Mouse (Mus musculus) spleen, adult 12 weeks (tissue): ENCODE measurements around the gene U2af1l4.

ENCODE experiments used
- DNase-seq: peaks from one replicate; pipeline ENCODE4 v3.0.0; 2022; ENCODE audit warnings: low spot score

The U2af1l4 gene

DNA sequence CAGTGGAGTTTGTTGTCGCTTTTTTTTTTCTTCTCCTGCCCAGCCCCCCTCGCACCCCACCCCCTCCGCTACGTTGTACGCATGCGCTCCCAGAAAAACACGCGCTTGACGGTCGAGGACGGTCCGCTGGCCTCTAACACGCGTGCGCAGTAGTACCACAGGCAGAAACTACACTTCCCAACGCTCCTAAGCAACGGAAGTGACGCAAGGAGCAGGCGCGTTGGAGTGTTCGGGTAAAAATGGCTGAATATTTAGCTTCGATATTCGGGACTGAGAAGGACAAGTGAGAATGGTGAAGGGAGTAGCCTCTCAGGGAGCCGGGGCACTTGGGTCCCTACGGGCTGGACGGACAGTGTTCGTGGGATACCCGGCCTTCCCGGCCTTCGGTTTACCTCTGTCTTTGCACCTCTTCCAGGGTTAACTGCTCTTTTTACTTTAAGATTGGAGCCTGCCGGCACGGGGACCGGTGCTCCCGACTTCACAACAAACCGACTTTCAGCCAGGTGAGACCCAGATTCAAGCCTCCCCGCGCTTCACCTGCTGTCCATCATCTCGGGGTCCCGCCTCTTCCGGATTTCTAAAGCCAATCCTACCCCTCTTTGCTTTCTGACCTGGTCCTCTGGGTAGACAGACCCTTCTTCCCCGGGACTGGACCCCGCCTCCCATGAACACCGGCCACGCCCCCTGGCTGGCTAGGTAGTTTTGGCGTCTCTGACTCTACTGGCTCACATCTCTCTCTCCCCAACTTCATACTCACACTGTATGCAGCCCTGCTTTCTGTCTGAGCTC, at the start of gene U2af1l4, which contains the start of the genes Gm49396 and Psenen:
U2af1l4 (plus strand) TSS at position 185 of the 789 bp plus-strand sequence.
Gm49396 (plus strand) TSS at position 228 of the 789 bp plus-strand sequence.
Psenen (minus strand) TSS at position 511 of the 789 bp plus-strand sequence.
- peak; percentile 86 for DNase-seq

DNA sequence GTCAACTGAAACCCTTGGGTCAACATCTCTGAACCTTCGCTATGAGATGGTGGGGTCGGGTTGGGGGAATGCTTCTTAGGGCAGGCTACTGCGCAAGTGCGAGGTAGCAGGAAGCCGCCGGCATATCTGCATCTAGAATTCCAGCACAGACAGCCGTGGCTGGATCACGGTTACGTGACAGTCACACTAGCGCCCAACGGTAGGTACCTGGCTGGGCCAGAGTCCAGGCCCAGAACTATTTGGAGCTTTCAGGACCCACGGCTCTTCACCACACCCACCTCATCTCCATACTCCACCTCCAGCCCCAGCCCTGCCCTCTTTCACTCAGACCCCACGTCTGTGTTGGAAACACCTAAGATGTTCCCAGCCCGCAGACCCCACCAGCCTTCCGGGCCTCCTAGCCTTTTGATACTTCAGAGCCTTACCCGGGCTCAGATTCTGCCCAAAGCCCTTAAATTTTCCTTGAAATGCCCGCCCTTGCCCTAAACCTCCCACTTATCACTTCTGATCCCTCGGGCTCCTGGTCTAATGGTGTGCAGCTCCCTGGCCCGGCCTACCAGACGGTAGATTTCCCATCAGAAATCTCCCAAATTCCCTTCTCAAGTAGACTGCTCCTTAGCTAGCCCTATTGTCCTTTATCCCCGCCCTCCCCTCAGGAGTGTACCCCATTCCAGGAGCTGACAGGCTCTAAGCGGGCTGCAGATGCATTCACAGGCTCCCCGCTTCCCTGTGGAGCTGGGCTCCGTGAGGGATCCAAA, 47.9 kb upstream of the U2af1l4 start:
- no peak for DNase-seq

DNA sequence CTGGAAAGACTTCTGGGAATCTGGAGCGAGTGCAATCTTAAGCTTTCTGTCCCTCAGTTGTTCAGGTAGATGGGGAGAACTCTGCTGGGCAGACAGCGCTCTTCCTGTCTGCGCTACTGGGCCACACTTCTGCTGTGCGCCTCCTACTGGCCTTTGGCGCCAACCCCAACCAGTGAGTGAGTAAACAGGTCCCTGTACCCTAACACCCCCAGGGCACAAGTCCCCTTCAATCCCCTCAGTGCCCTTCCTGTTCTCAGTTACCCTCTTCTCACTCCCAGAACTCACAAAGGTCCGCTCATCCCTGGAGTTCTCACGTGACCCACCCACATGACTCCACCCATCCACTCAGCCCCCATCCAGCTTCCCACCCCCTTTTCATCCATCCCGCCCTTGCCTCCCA, 44.8 kb upstream of the U2af1l4 start:
- no peak for DNase-seq

DNA sequence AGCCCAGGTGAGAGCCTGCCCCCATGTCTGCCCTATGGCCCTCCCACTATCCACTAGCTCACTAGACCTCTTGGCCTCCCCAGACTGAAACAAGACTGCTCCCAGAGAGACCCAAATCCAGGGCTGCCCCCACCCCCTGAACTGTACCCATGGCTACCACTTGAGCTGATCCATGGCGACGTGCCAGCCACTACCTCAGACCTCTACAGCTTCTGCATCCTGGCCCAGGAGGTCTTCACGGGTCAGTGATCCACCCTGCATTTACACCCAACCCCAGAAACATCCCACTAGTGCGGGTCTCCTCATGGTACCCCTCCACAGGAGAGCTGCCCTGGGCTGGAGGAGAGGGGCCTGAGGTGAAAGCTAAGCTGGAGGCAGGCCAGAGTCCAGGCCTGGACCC, 42.7 kb upstream of the U2af1l4 start:
- no peak for DNase-seq

DNA sequence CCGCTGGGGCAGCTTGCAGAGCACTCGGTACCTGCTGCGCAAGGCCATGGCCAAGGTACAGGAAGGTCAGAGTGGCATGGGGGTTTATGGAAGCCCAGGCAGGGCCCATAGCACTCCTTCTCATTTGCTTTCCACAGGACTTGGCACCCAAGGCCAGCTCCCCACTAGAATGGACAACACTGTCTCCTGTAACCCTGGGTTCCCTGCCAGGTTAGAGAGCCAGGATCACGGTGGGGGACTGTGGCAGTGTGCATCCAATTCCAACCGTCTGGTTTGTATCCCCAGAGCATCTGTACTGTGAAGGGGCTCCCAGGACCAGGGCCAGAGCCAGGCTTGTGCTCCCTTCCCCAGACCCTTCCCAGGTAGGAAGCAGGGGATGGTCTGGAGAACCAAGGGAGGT, 42.2 kb upstream of the U2af1l4 start:
- DNase-seq: no peak

DNA sequence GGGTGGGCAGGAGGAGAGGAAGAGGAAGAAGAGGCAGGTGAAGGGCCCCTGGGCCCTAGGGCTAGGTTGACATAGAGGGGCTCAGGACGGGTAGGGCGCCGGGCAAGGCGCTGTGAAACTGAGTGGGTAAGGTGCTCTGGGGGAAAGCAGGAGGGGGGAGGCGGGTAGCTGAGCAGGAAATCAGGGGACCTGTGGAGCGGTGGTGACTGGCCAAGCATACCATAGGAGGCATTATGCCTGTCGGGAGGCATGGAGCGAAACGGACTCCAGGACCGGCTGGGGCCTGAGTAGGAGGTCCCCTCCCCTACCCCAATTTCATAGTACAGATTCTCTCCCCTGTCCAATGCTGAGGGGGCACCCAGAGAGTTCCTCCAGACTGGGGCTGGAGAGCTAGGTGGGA, 40.2 kb upstream of the U2af1l4 start:
- no peak for DNase-seq

DNA sequence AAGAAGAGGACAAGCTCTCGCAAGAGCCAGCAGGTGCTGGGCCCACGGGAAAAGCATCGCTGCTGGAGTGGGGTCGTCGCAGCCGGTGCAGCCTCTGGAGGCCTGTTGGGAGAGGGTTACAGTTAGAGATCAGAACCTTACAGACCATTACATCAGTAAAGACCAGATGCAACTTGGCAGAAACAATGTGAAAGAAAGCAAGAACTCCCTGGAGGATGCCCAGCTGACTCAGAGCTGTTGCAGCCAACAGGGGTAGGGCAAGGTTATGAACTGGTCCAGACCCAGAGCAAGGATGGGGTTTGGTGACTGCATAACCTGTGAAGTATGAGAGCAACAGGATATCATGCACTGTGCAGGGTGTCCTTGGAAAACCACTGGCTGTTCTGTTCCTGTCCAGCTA, 38.6 kb upstream of the U2af1l4 start:
- no peak for DNase-seq

DNA sequence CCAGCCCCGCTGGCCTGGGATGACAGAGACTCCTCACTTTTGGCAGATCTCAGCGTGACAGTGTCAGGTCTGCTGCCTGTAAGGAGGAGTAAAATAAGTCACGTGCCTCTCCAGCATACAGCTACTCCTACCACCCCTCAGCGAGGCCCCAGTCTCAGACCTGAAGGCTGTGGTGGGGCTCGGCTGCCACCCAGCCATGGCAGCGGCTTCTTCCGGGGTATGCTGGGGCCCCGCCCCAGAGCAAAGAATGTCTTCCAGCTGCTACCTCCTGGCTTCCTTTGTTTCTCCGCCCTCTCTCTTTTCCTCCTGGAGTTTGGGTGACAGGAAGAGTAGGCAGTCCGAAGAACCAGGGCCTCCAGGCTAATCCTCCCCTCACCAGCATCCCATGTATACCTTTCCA, 37.1 kb upstream of the U2af1l4 start:
- DNase-seq: no peak

DNA sequence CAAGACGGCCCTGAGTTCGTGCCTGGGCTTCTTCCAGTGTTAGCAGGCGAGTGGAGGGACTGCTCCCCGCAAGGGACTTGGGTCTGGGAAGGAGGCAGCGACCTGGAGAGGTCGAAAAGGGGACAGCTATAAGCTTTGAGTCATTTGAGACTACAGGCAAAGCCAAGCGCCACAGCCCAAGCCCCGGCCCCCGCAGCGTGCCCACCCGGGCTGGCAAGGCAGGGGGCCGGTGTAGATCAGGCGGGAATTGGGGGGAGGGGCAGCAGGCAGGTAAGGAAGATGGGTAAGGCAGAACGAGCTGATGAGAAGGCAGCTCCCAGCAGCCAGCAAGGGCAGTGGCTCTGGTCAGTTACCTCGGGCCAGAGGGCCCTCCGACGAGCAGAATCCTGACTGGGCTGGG, 36.7 kb upstream of the U2af1l4 start:
- no peak for DNase-seq

DNA sequence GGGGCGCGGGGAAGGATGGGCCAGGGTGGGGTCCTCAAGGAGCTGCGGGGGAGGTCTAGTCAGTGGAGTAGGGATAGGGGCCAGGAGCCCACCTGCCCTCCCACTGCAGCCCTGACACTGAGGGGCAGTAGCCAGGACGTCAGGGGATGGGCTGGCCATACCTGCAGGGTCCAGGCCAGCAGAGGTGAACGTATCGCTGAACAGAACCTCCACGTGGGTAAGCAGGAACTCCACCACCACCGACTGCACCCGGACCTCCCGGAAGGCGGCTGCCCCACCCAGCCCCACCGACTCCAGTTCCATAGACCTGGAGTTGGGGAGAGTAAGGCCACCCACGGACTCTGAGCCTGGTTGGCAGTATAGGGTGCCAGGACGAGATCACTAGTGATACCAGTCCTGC, 36.1 kb upstream of the U2af1l4 start:
- no peak for DNase-seq

DNA sequence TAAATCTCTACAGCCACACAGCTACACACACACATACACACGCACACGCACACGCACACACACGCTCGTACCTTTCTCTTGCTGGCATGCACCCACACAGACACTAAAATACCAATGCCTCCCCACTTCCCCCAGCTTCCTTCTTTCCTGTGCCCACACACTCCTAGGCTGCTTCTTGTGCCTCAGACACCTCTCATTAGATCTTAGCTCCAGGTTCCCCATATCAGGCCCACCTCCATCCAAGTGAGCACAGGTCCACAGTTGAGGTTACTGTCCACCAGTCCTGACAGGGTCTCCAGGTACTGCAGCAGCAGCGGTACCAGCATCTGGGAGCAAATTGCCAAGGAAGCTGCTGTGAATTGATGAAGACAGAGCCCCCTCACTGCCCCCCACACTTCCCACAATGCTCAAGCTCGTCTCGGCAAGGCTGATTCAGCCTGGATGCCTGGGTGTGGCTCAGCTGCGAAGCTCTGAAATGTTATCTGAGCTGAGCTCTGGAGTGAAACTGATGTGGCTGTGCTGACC, 31.7 kb upstream of the U2af1l4 start:
- no peak for DNase-seq

DNA sequence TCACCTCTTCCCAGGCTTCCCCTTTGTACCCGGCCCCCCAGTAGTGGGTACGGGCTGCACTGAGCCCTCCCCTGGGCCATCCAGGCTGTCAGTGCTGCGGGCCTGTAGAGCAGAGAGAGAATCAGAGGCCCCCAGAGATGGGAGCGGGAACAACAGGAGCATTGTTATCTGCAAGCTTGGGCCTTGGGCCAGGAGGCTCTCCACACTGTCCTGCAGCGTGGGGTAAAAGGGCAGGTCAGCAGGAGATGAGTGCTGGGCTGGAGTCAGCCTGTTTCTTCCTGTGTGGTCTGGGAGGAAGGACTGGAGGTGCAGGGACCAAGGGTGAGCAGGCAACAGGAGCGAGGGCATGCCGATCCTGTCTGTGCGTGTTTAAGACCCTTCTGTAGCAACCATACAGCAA, 30.2 kb upstream of the U2af1l4 start:
- DNase-seq: no peak

DNA sequence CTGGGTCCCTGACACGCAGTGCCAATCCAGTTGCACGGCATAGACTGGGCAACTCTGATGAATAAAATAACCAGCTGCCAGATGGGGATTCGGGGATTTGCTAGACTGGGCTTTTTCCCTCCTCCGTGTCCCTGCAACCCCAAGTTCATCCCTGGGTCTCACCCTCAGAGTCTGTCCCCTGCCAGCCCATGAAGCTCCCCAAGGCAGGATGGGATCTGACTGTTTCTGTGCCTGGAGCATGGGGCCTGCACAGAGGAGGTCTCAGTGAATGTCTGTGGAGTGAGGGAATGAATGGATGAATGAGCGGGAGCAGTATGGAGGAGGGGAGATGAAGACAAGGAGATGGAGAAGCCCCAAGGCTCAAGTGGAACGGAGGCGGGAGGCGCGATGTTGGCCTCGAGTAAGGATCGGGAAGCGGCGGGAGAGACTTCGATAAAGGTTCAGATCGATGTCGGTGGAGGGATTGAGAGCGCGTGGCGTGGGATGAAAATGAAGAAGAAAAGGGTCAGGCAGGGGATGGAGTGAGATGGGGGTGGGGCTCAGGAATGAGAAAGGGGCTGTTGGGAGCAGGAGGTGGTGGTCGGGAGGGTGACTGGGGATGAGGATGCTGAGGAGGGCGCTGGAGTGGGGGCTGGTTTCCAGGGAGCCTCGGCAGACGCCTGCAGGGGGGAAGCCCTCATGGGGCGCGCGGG, 29.0 kb upstream of the U2af1l4 start:
- DNase-seq: no peak

DNA sequence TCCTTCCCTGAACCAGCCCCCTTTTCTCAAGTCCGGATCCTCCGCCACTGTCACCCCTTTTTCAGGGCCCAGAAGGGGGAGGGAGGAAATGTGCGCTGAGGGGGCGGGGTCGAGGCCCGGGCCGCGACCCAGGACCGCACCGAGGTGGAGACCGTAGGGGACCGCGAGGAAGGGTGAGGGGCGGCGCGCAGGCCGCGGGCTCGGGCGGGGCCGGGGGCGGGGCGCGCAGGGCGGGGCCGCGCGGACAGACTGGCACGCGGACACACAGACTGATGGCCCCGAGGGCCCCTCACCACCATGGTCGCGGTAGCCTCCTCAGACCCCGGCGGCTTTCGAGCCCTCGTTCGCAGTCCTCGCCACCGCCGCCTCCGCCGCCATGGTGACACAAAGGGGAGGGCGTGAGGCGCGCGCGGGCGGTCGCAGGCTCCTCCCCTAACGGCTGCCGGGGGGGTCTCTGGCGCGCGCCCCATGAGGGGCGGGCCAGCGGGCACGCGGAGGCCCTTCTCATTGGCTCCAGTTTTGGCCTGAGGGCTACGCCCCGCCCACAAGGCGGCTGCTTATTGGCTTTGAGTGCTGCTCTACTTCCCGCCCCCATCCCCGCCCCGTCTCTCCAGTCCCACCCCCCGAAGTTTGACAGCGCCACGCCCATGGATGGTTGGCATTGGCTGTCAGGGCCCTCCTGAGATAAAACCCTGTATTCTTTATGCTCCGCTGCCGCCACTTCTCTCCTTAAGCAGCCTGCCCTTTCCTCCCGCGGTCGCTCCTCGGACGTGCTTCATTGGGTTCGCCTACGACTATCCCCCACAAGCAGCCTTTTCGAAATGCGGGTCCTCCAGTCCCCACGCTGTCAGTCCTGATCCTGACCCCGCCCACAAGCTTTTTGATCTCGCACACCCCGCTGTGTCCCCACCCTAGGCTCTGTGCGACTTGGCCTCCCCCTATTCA, 28.2 kb upstream of the U2af1l4 start, which contains the start of gene Arhgap33:
Arhgap33 (minus strand) TSS at position 428 of the 945 bp plus-strand sequence.
- peak; percentile 91 for DNase-seq

DNA sequence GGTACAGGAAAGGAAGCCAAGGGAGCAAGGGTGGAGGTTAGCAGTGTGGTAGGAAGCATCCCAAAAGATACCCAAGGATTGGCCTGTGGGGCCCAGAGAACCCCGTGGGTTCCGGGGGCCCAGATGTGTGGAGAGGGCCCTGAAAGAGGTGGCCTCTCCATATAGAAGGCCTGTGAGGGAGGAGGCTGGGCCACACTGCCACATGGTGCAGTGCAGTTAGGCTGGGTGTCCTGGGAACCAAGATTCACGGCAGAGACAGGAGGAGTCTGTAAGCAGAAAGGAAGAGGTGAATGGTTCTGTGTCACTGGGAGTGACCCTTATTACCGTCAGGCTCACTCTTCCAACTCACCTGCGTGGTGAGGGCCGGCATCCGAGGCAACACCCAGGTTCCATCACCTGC, 22.5 kb upstream of the U2af1l4 start:
- no peak for DNase-seq

DNA sequence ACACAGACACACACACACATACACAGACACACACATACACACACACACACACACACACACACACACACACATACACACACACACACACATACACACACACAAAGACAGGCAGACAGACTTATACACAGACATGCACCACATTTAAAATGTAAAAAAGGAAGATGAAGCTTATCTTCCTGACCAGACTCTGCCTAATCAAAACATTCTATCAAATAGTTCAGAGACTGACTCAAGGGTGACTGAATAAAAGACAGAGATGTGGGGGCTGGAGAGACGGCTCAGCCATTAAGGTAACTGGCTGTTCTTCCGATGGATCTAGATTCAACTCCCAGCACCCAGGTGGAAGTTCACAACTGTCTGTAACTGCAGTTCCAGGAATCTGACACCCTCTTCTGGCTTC, 18.8 kb upstream of the U2af1l4 start:
- DNase-seq: no peak

DNA sequence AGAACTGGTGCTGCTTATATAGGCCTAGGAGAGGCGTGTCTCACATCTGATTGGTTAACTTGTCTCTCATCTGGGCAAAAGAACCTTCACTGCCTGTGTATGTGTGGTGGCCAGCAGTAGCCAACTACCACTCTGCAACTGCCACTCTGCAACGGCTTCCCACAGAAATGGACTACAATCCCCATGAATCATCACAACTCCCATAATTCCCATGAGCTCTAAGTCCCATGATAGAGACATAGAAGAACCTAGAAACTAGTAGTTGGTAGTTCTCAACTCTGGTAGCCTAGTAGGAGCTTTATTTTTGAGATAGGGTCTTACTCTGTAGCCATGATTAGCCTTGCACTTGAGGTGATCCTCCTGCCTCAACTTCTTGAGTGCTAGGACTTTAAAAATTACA, 13.2 kb upstream of the U2af1l4 start:
- no peak for DNase-seq

DNA sequence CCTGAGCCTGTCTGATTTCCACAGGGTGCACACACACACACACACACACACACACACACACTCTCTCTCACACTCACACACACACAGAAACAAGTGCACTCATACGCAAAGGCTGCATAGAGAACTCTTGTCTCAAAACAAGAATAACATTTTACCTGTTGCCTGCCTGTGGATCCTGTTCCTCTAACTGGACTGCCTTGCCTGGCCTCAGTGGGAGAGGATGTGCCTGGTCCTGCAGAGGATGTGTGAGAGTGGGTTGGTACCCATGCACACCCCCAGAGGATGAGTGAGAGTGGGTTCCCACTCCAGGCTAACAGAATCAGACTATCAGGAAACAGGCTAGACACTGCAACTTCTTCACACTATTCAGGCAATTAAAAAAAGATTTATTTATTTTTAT, 12.5 kb upstream of the U2af1l4 start:
- DNase-seq: no peak

DNA sequence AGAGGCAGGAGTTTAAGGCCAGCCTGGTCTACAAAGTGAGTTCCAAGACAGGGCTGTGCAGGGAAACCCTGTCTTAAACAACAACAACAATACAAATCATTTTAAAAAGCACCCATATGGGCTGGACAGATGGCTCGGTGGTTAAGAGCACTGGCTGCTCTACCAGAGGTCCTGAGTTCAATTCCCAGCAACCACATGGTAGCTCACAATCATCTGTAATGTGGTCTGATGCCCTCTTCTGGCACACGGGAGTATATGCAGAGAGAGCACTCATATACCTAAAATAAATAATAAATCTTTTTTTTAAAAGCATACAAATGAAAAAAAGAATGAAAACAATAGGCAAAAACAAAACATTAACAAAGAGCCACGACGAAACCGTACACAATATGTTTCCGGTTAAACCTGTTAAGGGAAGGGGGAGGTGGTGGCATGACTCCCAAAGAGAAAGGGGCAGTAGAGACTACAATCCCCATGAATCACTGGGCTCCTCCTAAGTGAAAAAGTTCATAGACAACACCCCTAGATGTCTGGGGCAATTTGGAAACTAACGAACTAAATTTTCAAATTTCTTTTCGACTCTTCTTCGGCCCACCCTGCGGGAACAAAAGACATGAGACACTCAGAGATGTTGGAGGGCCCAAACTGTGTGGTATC, 11.5 kb upstream of the U2af1l4 start:
- no peak for DNase-seq

DNA sequence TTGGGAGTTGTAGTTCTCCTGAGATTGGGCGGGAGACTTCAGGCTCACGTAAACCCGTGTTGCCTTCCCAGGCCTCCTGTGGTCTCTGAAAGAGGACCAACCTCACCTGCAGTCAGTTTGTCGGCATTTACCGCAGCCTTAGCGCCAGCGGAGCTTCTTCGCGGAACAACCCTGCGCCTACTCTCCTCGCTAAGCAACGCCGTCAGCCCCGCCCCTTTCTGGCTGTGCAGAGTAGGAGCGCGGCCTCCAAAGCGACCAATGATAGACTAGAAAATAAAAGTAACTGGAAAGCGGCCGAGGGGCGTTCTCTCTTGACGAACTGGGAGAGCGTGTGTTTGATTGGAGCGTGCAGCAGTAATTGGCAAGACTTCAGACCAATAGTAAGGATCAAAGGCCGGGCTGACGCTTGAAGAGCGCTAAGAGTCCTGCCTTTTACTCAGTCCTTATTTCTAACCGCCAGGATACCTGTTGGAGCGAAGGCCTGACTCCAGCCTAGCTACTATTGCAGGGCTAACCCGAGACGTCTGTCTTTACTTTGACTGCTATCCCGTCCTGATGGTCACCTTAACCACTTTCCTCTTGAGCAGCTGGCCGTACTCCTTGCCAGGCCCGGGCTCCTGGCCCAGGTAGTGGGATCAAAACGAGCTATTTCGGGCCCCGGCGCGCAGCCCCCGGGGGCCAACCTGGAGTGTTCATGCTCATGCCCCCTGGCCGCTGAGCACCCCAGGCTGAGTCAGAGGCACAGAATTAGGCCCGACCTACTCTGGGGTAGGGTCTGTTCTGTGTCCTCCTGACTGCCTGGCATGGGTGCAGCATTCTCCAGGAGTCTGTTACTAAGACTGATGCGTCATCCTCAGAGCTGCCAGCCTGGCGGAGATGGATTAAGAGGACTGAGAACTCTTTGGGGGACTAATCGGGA, 10.7 kb upstream of the U2af1l4 start, which contains the start of the genes Hspb6 and Proser3:
Hspb6 (plus strand) TSS at position 77 of the 919 bp plus-strand sequence.
Proser3 (minus strand) TSS at position 198 of the 919 bp plus-strand sequence.
- peak; percentile 93 for DNase-seq
